Mouse (Mus musculus): ENCODE measurements at regions not wholly inside any gene's neighbourhood (a gene's known extent, or its start where the extent isn't known, plus 50 kb on each side); places are given as distances from the start of the nearest gene placed in this dataset.

GRCm38 (mm10) chr2:78418561-78419338, 449.2 kb upstream of the Ube2e3 start:
- Histone ChIP-seq H3K36me3 (ENCODE audit: control insufficient read depth, insufficient read depth, low read length) (no peaks in the 10 kb centered on the region), H3K9ac (ENCODE audit: low read length) (no peak overlapping the region), H3K4me2 (ENCODE audit: low read length) (no peak overlapping the region), H3K9me3 (ENCODE audit: control insufficient read depth, low read length) (no peaks in the 10 kb centered on the region), H3K27ac (replicated peaks in 1 of 2; ENCODE audit: control insufficient read depth in 1 of 2, insufficient read depth in 1 of 2, low read depth in 2 of 2, low read length in 2 of 2) (no peak overlapping the region), H3K4me1 (ENCODE audit: control insufficient read depth in 2 of 2, insufficient read depth in 2 of 2, low read length in 2 of 2) (no peaks in the 10 kb centered on the region), H3K4me3 (ENCODE audit: control insufficient read depth in 1 of 2, insufficient read depth in 1 of 2, low read depth in 1 of 2, low read length in 2 of 2) (no peak overlapping the region), H3K27me3 (ENCODE audit: control insufficient read depth, insufficient read depth, low read length) (no peaks in the 10 kb centered on the region)
- ATAC-seq (ENCODE audit: insufficient number of reproducible peaks, insufficient read depth, low FRiP score, low read depth): no peak
- WGBS: 65% methylated on average over 3 of the region's 3 CpGs

GRCm38 (mm10) chr2:78416574-78417109, 451.3 kb upstream of the Ube2e3 start:
- Histone ChIP-seq H3K4me2 (ENCODE audit: low read length) (no peak overlapping the region), H3K36me3 (ENCODE audit: control insufficient read depth, insufficient read depth, low read length) (no peaks in the 10 kb centered on the region), H3K27ac (replicated peaks in 1 of 2; ENCODE audit: control insufficient read depth in 1 of 2, insufficient read depth in 1 of 2, low read depth in 2 of 2, low read length in 2 of 2) (no peak overlapping the region), H3K4me1 (ENCODE audit: control insufficient read depth in 2 of 2, insufficient read depth in 2 of 2, low read length in 2 of 2) (no peaks in the 10 kb centered on the region), H3K4me3 (ENCODE audit: control insufficient read depth in 1 of 2, insufficient read depth in 1 of 2, low read depth in 1 of 2, low read length in 2 of 2) (no peak overlapping the region), H3K9ac (ENCODE audit: low read length) (no peak overlapping the region), H3K9me3 (ENCODE audit: control insufficient read depth, low read length) (no peaks in the 10 kb centered on the region), H3K27me3 (ENCODE audit: control insufficient read depth, insufficient read depth, low read length) (no peaks in the 10 kb centered on the region)
- ATAC-seq (ENCODE audit: insufficient number of reproducible peaks, insufficient read depth, low FRiP score, low read depth): no peak
- 35% methylated on average over 2 of the region's 2 CpGs for WGBS

GRCm38 (mm10) chr2:78412985-78413384, 454.9 kb upstream of the Ube2e3 start:
- H3K9ac ChIP-seq (ENCODE audit: low read length): no peak overlapping the region
- no peaks in the 10 kb centered on the region for H3K36me3 ChIP-seq (ENCODE audit: control insufficient read depth, insufficient read depth, low read length)
- H3K4me3 ChIP-seq (ENCODE audit: control insufficient read depth in 1 of 2, insufficient read depth in 1 of 2, low read depth in 1 of 2, low read length in 2 of 2): no peak overlapping the region
- H3K27ac ChIP-seq (replicated peaks in 1 of 2; ENCODE audit: control insufficient read depth in 1 of 2, insufficient read depth in 1 of 2, low read depth in 2 of 2, low read length in 2 of 2): no peak overlapping the region
- no peak overlapping the region for H3K4me2 ChIP-seq (ENCODE audit: low read length)
- H3K4me1 ChIP-seq (ENCODE audit: control insufficient read depth in 2 of 2, insufficient read depth in 2 of 2, low read length in 2 of 2): no peaks in the 10 kb centered on the region
- ATAC-seq (ENCODE audit: insufficient number of reproducible peaks, insufficient read depth, low FRiP score, low read depth): no peak
- no peaks in the 10 kb centered on the region for H3K9me3 ChIP-seq (ENCODE audit: control insufficient read depth, low read length)
- H3K27me3 ChIP-seq (ENCODE audit: control insufficient read depth, insufficient read depth, low read length): no peaks in the 10 kb centered on the region
- 84% methylated on average over 4 of the region's 4 CpGs for whole genome bisulfite sequencing

- 69% methylated on average over 3 of the region's 3 CpGs for WGBS
- H3K9me3 ChIP-seq (ENCODE audit: control insufficient read depth, low read length): no peaks in the 10 kb centered on the region
- no peak overlapping the region for H3K9ac ChIP-seq (ENCODE audit: low read length)
- H3K27me3 ChIP-seq (ENCODE audit: control insufficient read depth, insufficient read depth, low read length): no peaks in the 10 kb centered on the region
- no peak overlapping the region for H3K4me2 ChIP-seq (ENCODE audit: low read length)
- H3K27ac ChIP-seq (replicated peaks in 1 of 2; ENCODE audit: control insufficient read depth in 1 of 2, insufficient read depth in 1 of 2, low read depth in 2 of 2, low read length in 2 of 2): no peak overlapping the region
- ATAC-seq (ENCODE audit: insufficient number of reproducible peaks, insufficient read depth, low FRiP score, low read depth): no peak
- no peak overlapping the region for H3K4me3 ChIP-seq (ENCODE audit: control insufficient read depth in 1 of 2, insufficient read depth in 1 of 2, low read depth in 1 of 2, low read length in 2 of 2)
- no peaks in the 10 kb centered on the region for H3K36me3 ChIP-seq (ENCODE audit: control insufficient read depth, insufficient read depth, low read length)
- no peaks in the 10 kb centered on the region for H3K4me1 ChIP-seq (ENCODE audit: control insufficient read depth in 2 of 2, insufficient read depth in 2 of 2, low read length in 2 of 2)
Observed at GRCm38 (mm10) chr2:78403890-78404289, 457.7 kb upstream of the Cwc22 start.

GRCm38 (mm10) chr2:78399236-78399635, 453.1 kb upstream of the Cwc22 start:
- H3K9me3 ChIP-seq (ENCODE audit: control insufficient read depth, low read length): no peaks in the 10 kb centered on the region
- ATAC-seq (ENCODE audit: insufficient number of reproducible peaks, insufficient read depth, low FRiP score, low read depth): no peak
- no peaks in the 10 kb centered on the region for H3K36me3 ChIP-seq (ENCODE audit: control insufficient read depth, insufficient read depth, low read length)
- no peaks in the 10 kb centered on the region for H3K4me1 ChIP-seq (ENCODE audit: control insufficient read depth in 2 of 2, insufficient read depth in 2 of 2, low read length in 2 of 2)
- no peaks in the 10 kb centered on the region for H3K27me3 ChIP-seq (ENCODE audit: control insufficient read depth, insufficient read depth, low read length)
- H3K4me2 ChIP-seq (ENCODE audit: low read length): no peak overlapping the region
- no peak overlapping the region for H3K4me3 ChIP-seq (ENCODE audit: control insufficient read depth in 1 of 2, insufficient read depth in 1 of 2, low read depth in 1 of 2, low read length in 2 of 2)
- no peak overlapping the region for H3K9ac ChIP-seq (ENCODE audit: low read length)
- no peak overlapping the region for H3K27ac ChIP-seq (replicated peaks in 1 of 2; ENCODE audit: control insufficient read depth in 1 of 2, insufficient read depth in 1 of 2, low read depth in 2 of 2, low read length in 2 of 2)

- no peaks in the 10 kb centered on the region for H3K4me1 ChIP-seq (ENCODE audit: control insufficient read depth in 2 of 2, insufficient read depth in 2 of 2, low read length in 2 of 2)
- H3K4me2 ChIP-seq (ENCODE audit: low read length): no peak overlapping the region
- H3K4me3 ChIP-seq (ENCODE audit: control insufficient read depth in 1 of 2, insufficient read depth in 1 of 2, low read depth in 1 of 2, low read length in 2 of 2): no peak overlapping the region
- H3K36me3 ChIP-seq (ENCODE audit: control insufficient read depth, insufficient read depth, low read length): no peaks in the 10 kb centered on the region
- no peak overlapping the region for H3K27ac ChIP-seq (replicated peaks in 1 of 2; ENCODE audit: control insufficient read depth in 1 of 2, insufficient read depth in 1 of 2, low read depth in 2 of 2, low read length in 2 of 2)
- ATAC-seq (ENCODE audit: insufficient number of reproducible peaks, insufficient read depth, low FRiP score, low read depth): no peak
- no peaks in the 10 kb centered on the region for H3K27me3 ChIP-seq (ENCODE audit: control insufficient read depth, insufficient read depth, low read length)
- no peaks in the 10 kb centered on the region for H3K9me3 ChIP-seq (ENCODE audit: control insufficient read depth, low read length)
- 71% methylated on average over 3 of the region's 3 CpGs for WGBS
- H3K9ac ChIP-seq (ENCODE audit: low read length): no peak overlapping the region
Observed at GRCm38 (mm10) chr2:78396924-78397323, 450.7 kb upstream of the Cwc22 start.

GRCm38 (mm10) chr2:78393090-78393489, 446.9 kb upstream of the Cwc22 start:
- Histone ChIP-seq H3K27ac (replicated peaks in 1 of 2; ENCODE audit: control insufficient read depth in 1 of 2, insufficient read depth in 1 of 2, low read depth in 2 of 2, low read length in 2 of 2) (no peak overlapping the region), H3K27me3 (ENCODE audit: control insufficient read depth, insufficient read depth, low read length) (no peaks in the 10 kb centered on the region), H3K4me1 (ENCODE audit: control insufficient read depth in 2 of 2, insufficient read depth in 2 of 2, low read length in 2 of 2) (no peaks in the 10 kb centered on the region; a peak in 1 of 4 replicates), H3K36me3 (ENCODE audit: control insufficient read depth, insufficient read depth, low read length) (no peaks in the 10 kb centered on the region), H3K9ac (ENCODE audit: low read length) (no peak overlapping the region), H3K9me3 (ENCODE audit: control insufficient read depth, low read length) (no peaks in the 10 kb centered on the region), H3K4me3 (ENCODE audit: control insufficient read depth in 1 of 2, insufficient read depth in 1 of 2, low read depth in 1 of 2, low read length in 2 of 2) (no peak overlapping the region), H3K4me2 (ENCODE audit: low read length) (no peak overlapping the region)
- no peak for ATAC-seq (ENCODE audit: insufficient number of reproducible peaks, insufficient read depth, low FRiP score, low read depth)
- WGBS: 80% methylated on average over 4 of the region's 4 CpGs

- Histone ChIP-seq H3K27ac (replicated peaks in 1 of 2; ENCODE audit: control insufficient read depth in 1 of 2, insufficient read depth in 1 of 2, low read depth in 2 of 2, low read length in 2 of 2) (no peak overlapping the region), H3K27me3 (ENCODE audit: control insufficient read depth, insufficient read depth, low read length) (no peaks in the 10 kb centered on the region), H3K36me3 (ENCODE audit: control insufficient read depth, insufficient read depth, low read length) (no peaks in the 10 kb centered on the region), H3K9me3 (ENCODE audit: control insufficient read depth, low read length) (no peaks in the 10 kb centered on the region), H3K4me2 (ENCODE audit: low read length) (no peak overlapping the region), H3K9ac (ENCODE audit: low read length) (no peak overlapping the region), H3K4me3 (ENCODE audit: control insufficient read depth in 1 of 2, insufficient read depth in 1 of 2, low read depth in 1 of 2, low read length in 2 of 2) (no peak overlapping the region), H3K4me1 (ENCODE audit: control insufficient read depth in 2 of 2, insufficient read depth in 2 of 2, low read length in 2 of 2) (no peaks in the 10 kb centered on the region; a peak in 1 of 4 replicates)
- ATAC-seq (ENCODE audit: insufficient number of reproducible peaks, insufficient read depth, low FRiP score, low read depth): no peak
- 63% methylated on average over 2 of the region's 2 CpGs for WGBS
Observed at GRCm38 (mm10) chr2:78392425-78392824, 446.2 kb upstream of the Cwc22 start.

Data from heart, embryonic 14.5 days (tissue).